13 mouse cellular contexts compared by ENCODE assay signal in genomic region chr13:60538110-60538509, GRCm38 (mm10).
"Had no signal": no experiment of that assay in that cellular context is flagged by ENCODE, and none has a peak within 500 bp of the region (broad histone marks: within the 10 kb centered on the region; RNA-seq: fewer than 3 reads in every experiment).

No protein-coding gene starts in this region.

- H3K9me3 ChIP-seq: liver, embryonic 13.5 days; midbrain, embryonic 12.5 days; midbrain, embryonic 15.5 days; neural tube, embryonic 13.5 days had no signal

- ATAC-seq: lung, postnatal 0 days; midbrain, embryonic 15.5 days had no signal

- H3K4me3 ChIP-seq: layer of hippocampus, adult 2 months; liver, embryonic 13.5 days; midbrain, embryonic 12.5 days; midbrain, embryonic 15.5 days; neural tube, embryonic 13.5 days had no signal

- H3K36me3 ChIP-seq: liver, embryonic 13.5 days; midbrain, embryonic 12.5 days; midbrain, embryonic 15.5 days; neural tube, embryonic 13.5 days had no signal

- H3K27ac ChIP-seq: layer of hippocampus, adult 2 months; liver, embryonic 13.5 days; macrophage; midbrain, embryonic 12.5 days; midbrain, embryonic 15.5 days; neural tube, embryonic 13.5 days had no signal

- H3K27me3 ChIP-seq: liver, embryonic 13.5 days; midbrain, embryonic 12.5 days; midbrain, embryonic 15.5 days; neural tube, embryonic 13.5 days had no signal

- DNase-seq: kidney, postnatal 14 days; layer of hippocampus, adult 9-11 months; liver, embryonic 13.5 days; lung, embryonic 14.5 days; retina, postnatal 1 day; thymus, adult 18-20 months; thymus, postnatal 36 days had no signal

- H3K9ac ChIP-seq: liver, embryonic 13.5 days; lung, embryonic 14.5 days; midbrain, embryonic 12.5 days; midbrain, embryonic 15.5 days; neural tube, embryonic 13.5 days had no signal

- H3K4me1 ChIP-seq: neural tube, embryonic 13.5 days had no signal

- H3K4me2 ChIP-seq: liver, embryonic 13.5 days; lung, embryonic 14.5 days; midbrain, embryonic 12.5 days; midbrain, embryonic 15.5 days; neural tube, embryonic 13.5 days had no signal
